Mouse (Mus musculus): ENCODE measurements around the gene Slc25a21. TPM values are rescaled to one million over a fixed set of nuclear protein-coding genes. Genes with fewer than 3 reads are reported as not detected.

Gene Slc25a21
- polyA plus RNA-seq, 1 experiment from 2014 or later, result 3.1 TPM

DNA sequence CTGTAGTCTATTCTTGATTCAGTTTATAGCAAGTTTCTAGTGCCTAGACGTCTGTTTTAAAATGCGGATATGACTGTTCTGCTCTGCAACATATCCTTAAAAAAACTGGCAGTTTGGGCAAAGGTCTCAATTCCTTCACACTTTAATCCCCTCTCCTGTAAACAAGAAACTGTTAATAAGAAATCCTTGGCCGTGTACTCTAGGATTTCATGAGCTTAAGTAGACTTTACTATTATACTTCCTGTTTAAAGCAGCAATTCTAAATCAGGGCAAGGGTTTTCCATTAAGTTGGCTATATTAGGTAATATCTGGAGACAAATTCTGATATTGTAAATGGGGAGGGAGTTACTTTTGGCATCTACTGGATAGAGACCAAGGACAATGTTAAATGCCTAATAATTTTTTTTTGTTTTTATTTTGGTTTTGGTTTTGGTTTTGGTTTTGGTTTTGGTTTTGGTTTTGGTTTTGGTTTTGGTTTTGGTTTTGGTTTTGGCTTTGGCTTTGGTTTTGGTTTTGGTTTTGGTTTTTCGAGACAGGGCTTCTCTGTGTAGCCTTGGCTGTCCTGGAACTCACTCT, 7.1 kb upstream of the Slc25a21 start:
- no peaks in the 10 kb centered on the region for H3K4me1 ChIP-seq
- H3K27ac ChIP-seq, result no peak overlapping the region
- no peaks in the 10 kb centered on the region for H3K27me3 ChIP-seq
- no peaks in the 10 kb centered on the region for H3K36me3 ChIP-seq
- no peak overlapping the region for H3K9ac ChIP-seq
- no peak for ATAC-seq (replicated peaks; ENCODE audit: low FRiP score)
- WGBS, result 85% methylated on average over 4 of the region's 4 CpGs
- no peaks in the 10 kb centered on the region for H3K9me3 ChIP-seq (replicated peaks)
- no peak overlapping the region for H3K4me2 ChIP-seq
- H3K4me3 ChIP-seq (replicated peaks), result no peak overlapping the region

DNA sequence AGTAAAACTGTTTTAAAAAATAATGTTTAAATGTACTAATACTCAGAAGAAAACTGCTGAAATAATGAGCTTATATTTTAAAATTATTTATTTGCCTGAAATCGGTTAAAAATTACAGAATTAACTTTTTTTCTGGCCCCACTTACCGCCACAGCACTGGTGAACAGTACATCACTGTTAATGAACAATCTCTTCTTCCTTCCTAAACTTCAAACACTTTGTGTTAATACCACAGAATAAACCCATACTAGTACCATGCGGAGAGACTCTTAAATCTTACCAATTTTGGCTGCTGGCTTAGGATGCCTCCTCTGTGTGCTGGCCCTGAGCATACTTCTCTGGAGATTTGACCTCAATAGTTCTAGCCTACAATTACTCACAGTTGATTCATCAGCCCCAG, 4.6 kb upstream of the Slc25a21 start:
- H3K4me1 ChIP-seq, result peaks cover 3% of the 10 kb centered on the region
- 91% methylated on average over 3 of the region's 3 CpGs for WGBS
- ATAC-seq (replicated peaks; ENCODE audit: low FRiP score), result no peak
- H3K27ac ChIP-seq, result no peak overlapping the region
- H3K36me3 ChIP-seq, result no peaks in the 10 kb centered on the region
- H3K4me2 ChIP-seq, result no peak overlapping the region
- H3K27me3 ChIP-seq, result peaks cover 3% of the 10 kb centered on the region; the same call in 1 of the 2 replicates
- H3K9me3 ChIP-seq (replicated peaks), result no peaks in the 10 kb centered on the region
- H3K9ac ChIP-seq, result no peak overlapping the region
- no peak overlapping the region for H3K4me3 ChIP-seq (replicated peaks)

DNA sequence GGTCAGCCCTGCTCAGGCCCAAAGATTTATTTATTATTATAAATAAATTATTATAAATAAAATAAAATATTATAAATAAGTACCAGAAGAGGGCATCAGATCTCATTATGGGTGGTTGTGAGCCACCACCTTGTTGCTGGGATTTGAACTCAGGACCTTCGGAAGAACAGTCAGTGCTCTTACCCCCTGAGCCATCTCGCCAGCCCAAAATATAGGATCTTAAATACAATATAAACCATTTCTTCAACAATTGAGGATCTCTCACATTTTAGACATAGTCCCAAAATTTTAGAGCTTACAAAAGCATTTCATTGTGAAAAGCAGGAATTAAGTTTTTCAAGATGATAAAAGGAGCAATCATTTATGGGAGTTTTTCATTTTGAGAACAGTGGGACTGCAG, 2.2 kb upstream of the Slc25a21 start:
- Histone ChIP-seq H3K27me3 (peaks cover 11% of the 10 kb centered on the region), H3K9me3 (replicated peaks) (no peaks in the 10 kb centered on the region), H3K9ac (no peak overlapping the region), H3K4me3 (replicated peaks) (no peak overlapping the region), H3K4me2 (no peak overlapping the region), H3K36me3 (no peaks in the 10 kb centered on the region), H3K4me1 (peaks cover 11% of the 10 kb centered on the region), H3K27ac (no peak overlapping the region)
- no peak for ATAC-seq (replicated peaks; ENCODE audit: low FRiP score)
- 91% methylated on average over 2 of the region's 2 CpGs for WGBS

DNA sequence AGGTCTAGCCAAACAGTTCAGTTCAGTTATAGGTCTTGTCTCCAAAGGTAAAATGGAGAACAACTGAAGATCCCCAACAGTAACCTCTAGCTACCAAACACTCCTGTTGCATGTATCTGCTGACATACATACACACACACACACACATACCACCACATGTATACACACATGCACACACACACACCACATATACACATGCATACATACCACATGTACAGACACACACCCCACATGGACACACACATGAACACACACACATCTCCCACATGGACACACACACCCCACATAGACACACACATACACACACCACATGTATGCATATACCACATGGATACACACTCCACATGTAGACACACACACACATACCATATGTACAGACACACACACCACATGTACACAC, 997 bp upstream of the Slc25a21 start:
- H3K4me1 ChIP-seq, result peaks cover 11% of the 10 kb centered on the region
- H3K4me3 ChIP-seq (replicated peaks), result no peak overlapping the region
- no peak overlapping the region for H3K4me2 ChIP-seq
- H3K9me3 ChIP-seq (replicated peaks), result no peaks in the 10 kb centered on the region
- no peaks in the 10 kb centered on the region for H3K36me3 ChIP-seq
- ATAC-seq (replicated peaks; ENCODE audit: low FRiP score), result no peak; the same call in 1 of the 2 replicates
- H3K27me3 ChIP-seq, result peaks cover 11% of the 10 kb centered on the region
- no peak overlapping the region for H3K27ac ChIP-seq
- no peak overlapping the region for H3K9ac ChIP-seq

DNA sequence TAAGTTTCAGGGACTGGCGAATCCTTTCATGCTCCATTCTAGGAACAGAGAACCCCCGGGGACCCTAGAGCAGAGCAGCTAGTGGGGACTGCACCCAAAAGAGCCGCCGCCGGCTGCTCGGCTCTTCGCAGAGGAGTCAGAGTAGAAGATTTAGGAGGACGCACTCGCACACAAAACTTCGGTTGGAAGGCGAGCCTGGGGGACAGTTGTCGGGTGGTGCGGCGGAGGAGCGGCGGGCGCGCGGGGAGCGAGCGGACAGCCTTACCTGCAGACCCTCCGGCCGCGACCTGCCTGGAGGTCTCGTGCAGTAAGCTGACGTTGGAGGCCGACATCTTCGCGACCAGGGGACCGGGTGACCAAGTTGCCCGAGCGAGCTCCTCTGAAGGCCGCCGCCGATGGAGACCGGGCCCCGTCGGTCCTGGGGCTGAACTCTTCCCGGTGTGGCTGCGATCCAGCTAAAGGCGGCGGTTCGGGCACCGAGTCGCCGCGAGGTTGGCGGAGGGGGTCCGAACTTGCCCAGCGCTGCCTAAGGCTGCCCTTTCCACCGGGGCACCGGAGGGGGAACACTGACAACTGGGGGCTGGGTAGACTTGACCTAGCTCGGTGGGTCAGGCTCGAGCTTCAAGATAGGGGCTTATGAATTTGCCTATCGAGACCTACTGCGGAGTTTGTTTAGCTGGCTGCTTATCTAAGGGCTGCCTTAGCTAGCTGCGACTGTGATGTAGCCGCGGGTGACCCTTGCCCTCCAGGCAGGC, 487 bp downstream of the Slc25a21 start:
- peak; percentile 82 for ATAC-seq (replicated peaks; ENCODE audit: low FRiP score)
- Histone ChIP-seq H3K27ac (peak overlapping the region; percentile 18; the same call in 1 of the 2 replicates), H3K36me3 (no peaks in the 10 kb centered on the region), H3K4me2 (peak overlapping the region; percentile 93), H3K4me1 (peaks cover 11% of the 10 kb centered on the region), H3K27me3 (peaks cover 11% of the 10 kb centered on the region), H3K9me3 (replicated peaks) (no peaks in the 10 kb centered on the region), H3K4me3 (replicated peaks) (peak overlapping the region; percentile 60), H3K9ac (peak overlapping the region; percentile 43)
- WGBS, result 1% methylated on average over 59 of the region's 59 CpGs

DNA sequence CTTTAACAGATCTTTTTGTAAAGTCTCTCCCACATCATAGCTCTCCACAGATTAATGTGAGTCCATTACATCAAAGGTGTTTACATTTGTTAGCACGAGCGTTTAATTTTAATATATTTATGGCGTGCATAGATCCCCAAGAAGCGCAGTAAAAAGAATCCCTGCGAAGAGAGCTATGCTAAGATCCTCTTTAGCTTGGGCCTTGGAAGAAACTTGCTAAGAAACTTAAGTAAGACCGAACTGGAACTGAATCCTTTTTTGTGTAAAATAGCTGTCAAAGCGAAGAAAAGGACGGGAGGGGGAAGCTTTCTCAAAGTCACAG, 1.0 kb downstream of the Slc25a21 start:
- 12% methylated on average over 8 of the region's 8 CpGs for WGBS
- Histone ChIP-seq H3K36me3 (no peaks in the 10 kb centered on the region), H3K27me3 (peaks cover 11% of the 10 kb centered on the region), H3K4me3 (replicated peaks) (peak overlapping the region; percentile 60), H3K9me3 (replicated peaks) (no peaks in the 10 kb centered on the region), H3K4me1 (peaks cover 11% of the 10 kb centered on the region), H3K27ac (no peak overlapping the region), H3K9ac (peak overlapping the region; percentile 43), H3K4me2 (peak overlapping the region; percentile 93)
- no peak for ATAC-seq (replicated peaks; ENCODE audit: low FRiP score)

DNA sequence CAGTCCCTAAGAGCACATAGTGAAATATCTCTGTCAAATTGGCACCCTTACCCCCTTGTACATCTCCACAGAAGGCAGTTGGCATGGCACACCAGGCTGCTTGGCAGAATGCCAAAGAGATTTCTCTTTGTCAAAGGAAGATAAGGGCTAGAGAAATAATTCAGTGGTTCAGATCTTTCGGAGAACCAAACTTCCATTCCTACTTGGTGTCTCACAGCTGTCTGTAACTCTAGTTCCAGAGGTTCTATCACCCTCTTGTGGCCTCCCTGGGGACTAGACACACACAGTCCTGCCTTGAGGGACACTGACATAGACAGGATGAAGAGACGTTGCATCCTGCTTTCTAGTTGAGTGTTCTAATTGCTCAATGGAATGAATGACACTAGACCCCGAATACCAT, 2.7 kb downstream of the Slc25a21 start:
- Histone ChIP-seq H3K4me2 (no peak overlapping the region), H3K27ac (no peak overlapping the region), H3K9me3 (replicated peaks) (no peaks in the 10 kb centered on the region), H3K9ac (no peak overlapping the region), H3K36me3 (no peaks in the 10 kb centered on the region), H3K4me3 (replicated peaks) (no peak overlapping the region), H3K27me3 (peaks cover 11% of the 10 kb centered on the region), H3K4me1 (peaks cover 11% of the 10 kb centered on the region)
- no peak for ATAC-seq (replicated peaks; ENCODE audit: low FRiP score)
- 33% methylated on average over 3 of the region's 3 CpGs for WGBS

DNA sequence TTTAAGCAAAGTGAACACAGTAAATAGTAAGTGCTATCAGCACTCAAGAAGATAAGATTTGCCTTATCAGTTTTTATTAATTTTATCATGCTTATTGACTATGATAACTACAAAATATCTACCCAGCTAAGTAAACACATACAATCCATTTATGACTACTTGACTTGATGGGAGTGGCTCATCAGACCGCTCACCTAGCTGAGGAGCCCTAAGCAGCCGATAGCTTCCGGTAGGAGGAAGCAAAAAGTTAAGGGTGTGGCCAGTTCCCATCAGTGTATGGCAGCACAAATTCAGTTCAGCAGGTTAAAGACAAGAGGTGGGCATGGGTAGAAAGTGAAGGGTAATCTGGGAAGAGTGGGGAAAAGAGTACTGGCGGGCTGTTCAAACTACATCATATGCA, 10.2 kb downstream of the Slc25a21 start:
- Histone ChIP-seq H3K4me2 (no peak overlapping the region), H3K9me3 (replicated peaks) (no peaks in the 10 kb centered on the region), H3K4me1 (no peaks in the 10 kb centered on the region), H3K9ac (no peak overlapping the region), H3K27ac (no peak overlapping the region), H3K27me3 (peaks cover 9% of the 10 kb centered on the region; the same call in 1 of the 2 replicates), H3K36me3 (no peaks in the 10 kb centered on the region), H3K4me3 (replicated peaks) (no peak overlapping the region)
- no peak for ATAC-seq (replicated peaks; ENCODE audit: low FRiP score)
- WGBS, result 86% methylated on average over 4 of the region's 4 CpGs

DNA sequence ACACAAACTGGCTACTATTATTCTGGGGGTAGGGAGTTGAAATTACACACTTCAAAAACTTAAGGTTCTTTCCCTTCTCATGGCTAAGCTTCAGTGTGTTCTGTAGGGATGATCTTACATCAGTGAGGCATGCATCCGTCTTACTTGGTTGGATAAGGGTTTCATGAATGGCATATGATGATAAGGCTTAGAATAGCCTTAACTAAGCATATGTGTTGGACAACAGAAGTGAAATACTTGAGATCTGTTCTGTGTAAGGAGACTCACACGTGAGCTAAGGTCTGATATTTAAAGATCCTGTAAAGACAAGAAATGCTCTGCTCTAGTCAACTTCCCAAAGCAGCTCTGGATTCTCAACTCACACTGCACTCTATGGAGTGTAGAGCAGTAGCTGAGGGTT, 11.1 kb downstream of the Slc25a21 start:
- no peaks in the 10 kb centered on the region for H3K4me1 ChIP-seq
- H3K27me3 ChIP-seq, result peaks cover 9% of the 10 kb centered on the region; the same call in 1 of the 2 replicates
- no peaks in the 10 kb centered on the region for H3K36me3 ChIP-seq
- no peak overlapping the region for H3K9ac ChIP-seq
- no peak overlapping the region for H3K4me3 ChIP-seq (replicated peaks)
- WGBS, result 76% methylated on average over 2 of the region's 2 CpGs
- no peaks in the 10 kb centered on the region for H3K9me3 ChIP-seq (replicated peaks)
- H3K27ac ChIP-seq, result no peak overlapping the region
- ATAC-seq (replicated peaks; ENCODE audit: low FRiP score), result no peak
- no peak overlapping the region for H3K4me2 ChIP-seq

DNA sequence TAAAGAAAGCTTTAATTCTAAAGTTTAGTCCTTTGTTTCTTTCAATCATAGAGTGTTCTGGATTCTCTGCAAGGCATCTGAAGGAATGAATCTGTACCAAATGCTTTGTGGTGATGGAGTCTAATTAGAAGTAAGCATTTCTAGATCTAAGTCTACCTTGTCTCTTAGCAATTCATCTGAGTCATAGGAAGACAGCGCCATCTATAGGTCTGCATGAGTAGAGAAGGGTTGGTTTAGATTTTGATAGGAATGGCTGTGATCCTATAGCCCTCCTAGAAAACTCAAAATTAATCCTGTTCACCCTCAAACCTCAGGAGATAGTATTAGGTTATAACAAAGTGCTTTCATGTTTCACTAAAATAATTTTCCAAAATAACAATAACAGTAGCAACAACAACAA, 11.8 kb downstream of the Slc25a21 start:
- Histone ChIP-seq H3K4me2 (no peak overlapping the region), H3K9me3 (replicated peaks) (no peaks in the 10 kb centered on the region), H3K9ac (no peak overlapping the region), H3K27me3 (peaks cover 9% of the 10 kb centered on the region; the same call in 1 of the 2 replicates), H3K27ac (no peak overlapping the region), H3K4me1 (no peaks in the 10 kb centered on the region), H3K36me3 (no peaks in the 10 kb centered on the region), H3K4me3 (replicated peaks) (no peak overlapping the region)
- WGBS, result 3% methylated on average over 1 of the region's 1 CpGs
- ATAC-seq (replicated peaks; ENCODE audit: low FRiP score), result no peak

DNA sequence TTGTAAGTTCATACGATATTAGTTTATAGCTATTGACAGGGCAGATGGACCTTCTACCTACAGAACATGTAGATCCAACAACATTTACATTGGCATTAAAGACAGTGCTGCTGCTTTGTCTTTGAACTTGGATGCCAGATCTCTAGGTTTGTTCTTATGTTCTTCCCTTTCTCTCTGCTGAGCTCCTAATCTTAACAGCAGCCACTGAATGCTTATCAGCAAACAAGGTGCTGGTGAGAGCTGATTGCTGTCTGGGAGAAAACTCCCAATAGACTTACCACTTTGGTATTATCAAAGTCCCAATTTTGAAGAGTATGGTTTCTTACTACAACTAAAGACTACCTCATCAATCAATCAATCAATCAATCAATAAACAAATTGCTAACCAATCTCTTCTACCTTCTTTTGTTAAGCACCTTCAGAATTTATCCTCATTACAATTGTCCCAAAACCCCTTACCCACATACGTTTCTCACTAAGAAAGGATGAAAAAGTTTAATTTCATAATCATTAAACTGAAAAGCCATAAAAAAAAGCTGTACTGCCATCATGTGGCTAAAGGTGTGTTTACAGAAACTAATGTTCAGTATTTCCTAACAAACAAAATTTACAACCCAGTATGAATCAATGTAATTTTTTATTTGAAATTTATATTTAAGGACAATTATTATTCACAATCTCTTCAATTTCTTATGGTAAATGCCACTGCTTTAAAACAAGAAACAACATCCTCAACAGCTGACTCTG, 12.7 kb downstream of the Slc25a21 start:
- no peaks in the 10 kb centered on the region for H3K9me3 ChIP-seq (replicated peaks)
- 62% methylated on average over 2 of the region's 2 CpGs for WGBS
- ATAC-seq (replicated peaks; ENCODE audit: low FRiP score), result no peak
- no peaks in the 10 kb centered on the region for H3K36me3 ChIP-seq
- H3K4me1 ChIP-seq, result no peaks in the 10 kb centered on the region
- H3K4me2 ChIP-seq, result no peak overlapping the region
- H3K27ac ChIP-seq, result no peak overlapping the region
- H3K4me3 ChIP-seq (replicated peaks), result no peak overlapping the region
- peaks cover 9% of the 10 kb centered on the region; the same call in 1 of the 2 replicates for H3K27me3 ChIP-seq
- H3K9ac ChIP-seq, result no peak overlapping the region

DNA sequence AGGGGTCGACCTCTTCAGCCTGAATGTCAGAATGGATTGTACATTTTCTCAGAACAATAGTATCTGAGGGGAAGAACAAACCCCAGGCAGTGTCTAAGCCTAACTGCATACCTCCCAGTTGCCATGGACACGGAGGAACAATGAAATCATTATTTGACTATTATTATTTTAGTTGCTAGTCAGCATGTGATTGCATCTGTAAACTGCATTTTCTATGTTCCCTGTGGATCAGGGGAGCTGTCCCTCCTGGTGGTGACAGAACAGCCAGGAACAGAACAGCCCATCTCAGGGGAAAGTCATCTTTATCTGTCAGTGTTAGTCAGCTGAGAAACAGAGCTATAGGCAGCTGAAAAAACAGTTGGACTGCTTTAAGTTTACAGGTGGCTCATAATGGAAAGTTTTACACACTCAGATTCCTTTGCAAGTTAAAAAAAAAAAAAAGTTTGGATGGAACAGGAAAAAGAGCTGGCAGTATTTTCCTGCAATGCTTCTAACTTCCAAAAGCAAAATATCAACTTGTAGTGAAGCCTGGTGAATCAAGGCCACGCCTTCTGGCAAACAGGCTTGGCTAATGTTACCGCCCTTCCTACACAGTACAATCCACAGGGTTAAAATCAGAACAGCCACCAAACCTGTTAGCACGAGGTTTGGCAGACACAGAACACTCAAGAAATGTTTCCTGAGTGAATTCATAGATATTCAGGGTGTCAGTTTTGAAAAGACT, 17.6 kb downstream of the Slc25a21 start:
- no peak overlapping the region for H3K27ac ChIP-seq
- peaks cover 3% of the 10 kb centered on the region; the same call in 1 of the 2 replicates for H3K27me3 ChIP-seq
- ATAC-seq (replicated peaks; ENCODE audit: low FRiP score), result no peak
- H3K9ac ChIP-seq, result no peak overlapping the region
- H3K4me3 ChIP-seq (replicated peaks), result no peak overlapping the region
- no peak overlapping the region for H3K4me2 ChIP-seq
- no peaks in the 10 kb centered on the region for H3K4me1 ChIP-seq
- WGBS, result 45% methylated on average over 5 of the region's 5 CpGs
- H3K36me3 ChIP-seq, result no peaks in the 10 kb centered on the region
- H3K9me3 ChIP-seq (replicated peaks), result no peaks in the 10 kb centered on the region
